Mouse (Mus musculus) olfactory bulb, adult 2 months (tissue): ENCODE data around the gene Inip.

Experiments
- CTCF ChIP-seq: fragments of 200-500 bp; IDR thresholded peaks from 2 replicates; pipeline ENCODE4 v1.5.1; 2012; ENCODE audit warnings: low read depth, mild to moderate bottlenecking, low read length, moderate library complexity; ENCODE audit not compliant: insufficient read depth
- POLR2A ChIP-seq: fragments of 200-500 bp; IDR thresholded peaks from 2 replicates; pipeline ENCODE4 v1.6.1; 2012; ENCODE audit warnings: mild to moderate bottlenecking, low read depth, low read length, moderate library complexity; ENCODE audit not compliant: insufficient read depth

DNA sequence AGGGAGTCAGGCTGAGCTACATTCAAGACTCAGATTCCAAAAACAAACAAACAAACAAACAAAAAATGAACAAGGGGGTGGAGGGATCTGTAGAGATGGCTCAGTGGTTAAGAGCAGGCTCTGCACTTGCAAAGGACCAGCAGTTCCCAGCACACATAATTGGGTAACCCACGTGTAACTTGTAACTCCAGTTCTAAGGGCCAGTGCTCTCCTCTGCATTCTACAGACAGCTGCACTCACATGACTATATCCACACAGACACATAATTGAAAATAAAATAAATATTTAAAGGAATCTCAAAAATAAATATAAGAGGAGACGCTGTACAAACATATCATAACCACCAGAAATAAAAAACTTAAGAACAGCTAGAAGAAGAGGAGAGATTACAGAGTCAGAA lies 61.5 kb downstream of the Inip start:
- TF ChIP-seq CTCF = no peak
- no peak for TF ChIP-seq POLR2A
